Mouse (Mus musculus): ENCODE data around the gene Pik3r2. TPM values are rescaled to one million over a fixed set of nuclear protein-coding genes. Genes with fewer than 3 reads are reported as not detected.
A peak's percentile ranks its signal among the peaks of the same experiment; 100 is the strongest.

The Pik3r2 gene
- polyA plus RNA-seq, 1 experiment from 2014 or later: 30.1 TPM

- DNase-seq (ENCODE audit: low spot score) (peak; percentile 94), ATAC-seq (replicated peaks; ENCODE audit: insufficient number of reproducible peaks, low FRiP score, low TSS enrichment, low read depth) (peak; percentile 86)
- Histone ChIP-seq H3K36me3 (replicated peaks; ENCODE audit: control insufficient read depth, insufficient read depth, low read depth, low read length) (no peaks in the 10 kb centered on the region), H3K4me2 (ENCODE audit: low read depth, low read length) (peak overlapping the region; percentile 87), H3K4me3 (ENCODE audit: low read depth, low read length) (peak overlapping the region; percentile 52), H3K9ac (replicated peaks; ENCODE audit: low read length) (peak overlapping the region; percentile 61), H3K27me3 (ENCODE audit: control insufficient read depth, insufficient read depth, low read length) (peaks cover 28% of the 10 kb centered on the region), H3K4me1 (ENCODE audit: control insufficient read depth, insufficient read depth, low read length) (peaks cover 15% of the 10 kb centered on the region), H3K9me3 (replicated peaks; ENCODE audit: control insufficient read depth, low read length) (no peaks in the 10 kb centered on the region), H3K27ac (replicated peaks; ENCODE audit: low read depth, low read length) (no peak overlapping the region)
- WGBS: under 1% methylated on average over 51 of the region's 57 CpGs
These were observed 20.9 kb upstream of the Pik3r2 start for GRCm38 (mm10) chr8:70797081-70798070.

- Histone ChIP-seq H3K4me2 (ENCODE audit: low read depth, low read length) (peak overlapping the region; percentile 87), H3K36me3 (replicated peaks; ENCODE audit: control insufficient read depth, insufficient read depth, low read depth, low read length) (no peaks in the 10 kb centered on the region), H3K4me3 (ENCODE audit: low read depth, low read length) (peak overlapping the region; percentile 52), H3K27me3 (ENCODE audit: control insufficient read depth, insufficient read depth, low read length) (peaks cover 28% of the 10 kb centered on the region), H3K4me1 (ENCODE audit: control insufficient read depth, insufficient read depth, low read length) (peaks cover 15% of the 10 kb centered on the region), H3K9me3 (replicated peaks; ENCODE audit: control insufficient read depth, low read length) (no peaks in the 10 kb centered on the region), H3K27ac (replicated peaks; ENCODE audit: low read depth, low read length) (0 out of 2 replicates have a peak overlapping the region, but pooled peaks have one; percentile 28), H3K9ac (replicated peaks; ENCODE audit: low read length) (peak overlapping the region; percentile 61)
- WGBS: 2% methylated on average over 54 of the region's 54 CpGs
- no peak for DNase-seq (ENCODE audit: low spot score)
- ATAC-seq (replicated peaks; ENCODE audit: insufficient number of reproducible peaks, low FRiP score, low TSS enrichment, low read depth): no peak; the same call in 1 of the 2 replicates
These were observed 20.0 kb upstream of the Pik3r2 start for GRCm38 (mm10) chr8:70796403-70797080.

GRCm38 (mm10) chr8:70795370-70795769 is 18.9 kb upstream of the Pik3r2 start:
- no peak overlapping the region for H3K27ac ChIP-seq (replicated peaks; ENCODE audit: low read depth, low read length)
- H3K27me3 ChIP-seq (ENCODE audit: control insufficient read depth, insufficient read depth, low read length): peaks cover 23% of the 10 kb centered on the region
- no peak overlapping the region for H3K9ac ChIP-seq (replicated peaks; ENCODE audit: low read length)
- 84% methylated on average over 2 of the region's 2 CpGs for WGBS
- H3K36me3 ChIP-seq (replicated peaks; ENCODE audit: control insufficient read depth, insufficient read depth, low read depth, low read length): no peaks in the 10 kb centered on the region
- H3K4me2 ChIP-seq (ENCODE audit: low read depth, low read length): no peak overlapping the region
- H3K4me3 ChIP-seq (ENCODE audit: low read depth, low read length): no peak overlapping the region
- H3K4me1 ChIP-seq (ENCODE audit: control insufficient read depth, insufficient read depth, low read length): peaks cover 15% of the 10 kb centered on the region
- no peaks in the 10 kb centered on the region for H3K9me3 ChIP-seq (replicated peaks; ENCODE audit: control insufficient read depth, low read length)
- ATAC-seq (replicated peaks; ENCODE audit: insufficient number of reproducible peaks, low FRiP score, low TSS enrichment, low read depth) (no peak), DNase-seq (ENCODE audit: low spot score) (no peak)

GRCm38 (mm10) chr8:70794215-70794614 is 17.7 kb upstream of the Pik3r2 start:
- Histone ChIP-seq H3K36me3 (replicated peaks; ENCODE audit: control insufficient read depth, insufficient read depth, low read depth, low read length) (no peaks in the 10 kb centered on the region), H3K9me3 (replicated peaks; ENCODE audit: control insufficient read depth, low read length) (no peaks in the 10 kb centered on the region), H3K4me1 (ENCODE audit: control insufficient read depth, insufficient read depth, low read length) (peaks cover 15% of the 10 kb centered on the region), H3K4me3 (ENCODE audit: low read depth, low read length) (no peak overlapping the region), H3K27me3 (ENCODE audit: control insufficient read depth, insufficient read depth, low read length) (peaks cover 14% of the 10 kb centered on the region), H3K9ac (replicated peaks; ENCODE audit: low read length) (no peak overlapping the region), H3K4me2 (ENCODE audit: low read depth, low read length) (no peak overlapping the region), H3K27ac (replicated peaks; ENCODE audit: low read depth, low read length) (no peak overlapping the region)
- no peak for ATAC-seq (replicated peaks; ENCODE audit: insufficient number of reproducible peaks, low FRiP score, low TSS enrichment, low read depth)
- no peak for DNase-seq (ENCODE audit: low spot score)
- WGBS: 86% methylated on average over 2 of the region's 2 CpGs

GRCm38 (mm10) chr8:70792700-70793099 is 16.2 kb upstream of the Pik3r2 start:
- DNase-seq (ENCODE audit: low spot score): no peak
- Histone ChIP-seq H3K9ac (replicated peaks; ENCODE audit: low read length) (peak overlapping the region; percentile 46), H3K4me2 (ENCODE audit: low read depth, low read length) (peak overlapping the region; percentile 91), H3K9me3 (replicated peaks; ENCODE audit: control insufficient read depth, low read length) (no peaks in the 10 kb centered on the region), H3K36me3 (replicated peaks; ENCODE audit: control insufficient read depth, insufficient read depth, low read depth, low read length) (no peaks in the 10 kb centered on the region), H3K4me3 (ENCODE audit: low read depth, low read length) (peak overlapping the region; percentile 68), H3K27ac (replicated peaks; ENCODE audit: low read depth, low read length) (peak overlapping the region; percentile 80), H3K4me1 (ENCODE audit: control insufficient read depth, insufficient read depth, low read length) (peaks cover 19% of the 10 kb centered on the region), H3K27me3 (ENCODE audit: control insufficient read depth, insufficient read depth, low read length) (no peaks in the 10 kb centered on the region)
- ATAC-seq (replicated peaks; ENCODE audit: insufficient number of reproducible peaks, low FRiP score, low TSS enrichment, low read depth): peak; percentile 50
- WGBS: under 1% methylated on average over 20 of the region's 20 CpGs

- H3K9me3 ChIP-seq (replicated peaks; ENCODE audit: control insufficient read depth, low read length): no peaks in the 10 kb centered on the region
- H3K4me1 ChIP-seq (ENCODE audit: control insufficient read depth, insufficient read depth, low read length): peaks cover 19% of the 10 kb centered on the region
- peak overlapping the region; percentile 68 for H3K4me3 ChIP-seq (ENCODE audit: low read depth, low read length)
- ATAC-seq (replicated peaks; ENCODE audit: insufficient number of reproducible peaks, low FRiP score, low TSS enrichment, low read depth) (peak; percentile 82), DNase-seq (ENCODE audit: low spot score) (peak; percentile 98)
- no peaks in the 10 kb centered on the region for H3K27me3 ChIP-seq (ENCODE audit: control insufficient read depth, insufficient read depth, low read length)
- peak overlapping the region; percentile 76 for H3K9ac ChIP-seq (replicated peaks; ENCODE audit: low read length)
- WGBS: 6% methylated on average over 58 of the region's 58 CpGs
- peak overlapping the region; percentile 80 for H3K27ac ChIP-seq (replicated peaks; ENCODE audit: low read depth, low read length)
- H3K36me3 ChIP-seq (replicated peaks; ENCODE audit: control insufficient read depth, insufficient read depth, low read depth, low read length): no peaks in the 10 kb centered on the region
- H3K4me2 ChIP-seq (ENCODE audit: low read depth, low read length): peak overlapping the region; percentile 91
These were observed 15.6 kb upstream of the Pik3r2 start for GRCm38 (mm10) chr8:70791975-70792691.

GRCm38 (mm10) chr8:70791294-70791701 is 14.8 kb upstream of the Pik3r2 start:
- Histone ChIP-seq H3K4me3 (ENCODE audit: low read depth, low read length) (no peak overlapping the region), H3K4me2 (ENCODE audit: low read depth, low read length) (peak overlapping the region; percentile 16), H3K4me1 (ENCODE audit: control insufficient read depth, insufficient read depth, low read length) (peaks cover 14% of the 10 kb centered on the region), H3K27ac (replicated peaks; ENCODE audit: low read depth, low read length) (no peak overlapping the region), H3K36me3 (replicated peaks; ENCODE audit: control insufficient read depth, insufficient read depth, low read depth, low read length) (0 out of 2 replicates have a peak, but pooled peaks cover 2% of the 10 kb centered on the region), H3K9ac (replicated peaks; ENCODE audit: low read length) (no peak overlapping the region; the same call in 1 of the 2 replicates), H3K9me3 (replicated peaks; ENCODE audit: control insufficient read depth, low read length) (no peaks in the 10 kb centered on the region), H3K27me3 (ENCODE audit: control insufficient read depth, insufficient read depth, low read length) (no peaks in the 10 kb centered on the region)
- 78% methylated on average over 7 of the region's 7 CpGs for WGBS
- no peak for DNase-seq (ENCODE audit: low spot score)
- ATAC-seq (replicated peaks; ENCODE audit: insufficient number of reproducible peaks, low FRiP score, low TSS enrichment, low read depth): no peak

Data from embryonic facial prominence, embryonic 11.5 days (tissue).